Mouse (Mus musculus) MEL (cell line): ENCODE results near the gene Prcc. TPM values are rescaled to one million over a fixed set of nuclear protein-coding genes. Genes with fewer than 3 reads are reported as not detected.

Experiments used
- DNase-seq: peaks from one replicate; pipeline ENCODE4 v3.0.0; 2011; ENCODE audit warnings: low read depth, low spot score
- H3K27ac ChIP-seq: 2 replicates; pipeline ENCODE4 v1.5.1; 2012; ENCODE audit warnings: low read depth, mild to moderate bottlenecking, control low read depth, low read length, moderate library complexity; ENCODE audit not compliant: control insufficient read depth
- H3K27me3 ChIP-seq, 2 experiments: fragments of 150-350 bp in 1 of 2; sonication (generic) in 1 of 2; 2 replicates each; pipeline ENCODE4 v1.6.1; 2012; ENCODE audit warnings: low read length in 2 of 2, mild to moderate bottlenecking in 2 of 2, improper control_type of control experiment in 1 of 2, moderate library complexity in 1 of 2; ENCODE audit not compliant: insufficient read depth in 2 of 2, control insufficient read depth in 1 of 2
- H3K36me3 ChIP-seq, 2 experiments: 2 replicates each; pipeline ENCODE4 v1.6.1; 2012 to 2014; ENCODE audit warnings: low read length in 2 of 2, improper control_type of control experiment in 1 of 2, inconsistent platforms in 1 of 2, mild to moderate bottlenecking in 1 of 2; ENCODE audit not compliant: insufficient read depth in 2 of 2, control insufficient read depth in 1 of 2
- H3K4me1 ChIP-seq, 2 experiments: fragments of 150-350 bp in 1 of 2; sonication (generic) in 1 of 2; 2 replicates each; pipeline ENCODE4 v1.6.1; 2012; ENCODE audit warnings: low read length in 2 of 2, improper control_type of control experiment in 1 of 2, mild to moderate bottlenecking in 1 of 2; ENCODE audit not compliant: insufficient read depth in 2 of 2, control insufficient read depth in 1 of 2
- H3K4me3 ChIP-seq, 2 experiments: fragments of 150-350 bp in 1 of 2; sonication (generic) in 1 of 2; 2 replicates each; pipeline ENCODE4 v1.5.1; 2012; ENCODE audit warnings: low read depth in 2 of 2, low read length in 2 of 2, mild to moderate bottlenecking in 2 of 2, moderate library complexity in 2 of 2, control low read depth in 1 of 2, improper control_type of control experiment in 1 of 2; ENCODE audit not compliant: control insufficient read depth in 1 of 2, insufficient read depth in 1 of 2
- H3K79me2 ChIP-seq: 2 replicates; pipeline ENCODE4 v1.6.1; 2012; ENCODE audit warnings: mild to moderate bottlenecking, low read length, moderate library complexity; ENCODE audit not compliant: control insufficient read depth, poor library complexity, insufficient read depth
- H3K9ac ChIP-seq: 2 replicates; pipeline ENCODE4 v1.6.1; 2012; ENCODE audit warnings: low read depth, mild to moderate bottlenecking, control low read depth, low read length, moderate library complexity; ENCODE audit not compliant: control insufficient read depth, poor library complexity, severe bottlenecking
- H3K9me3 ChIP-seq: fragments of 150-350 bp; sonication (generic); replicated peaks from 2 replicates; pipeline ENCODE4 v1.6.1; 2012; ENCODE audit warnings: mild to moderate bottlenecking, low read length, improper control_type of control experiment, moderate library complexity; ENCODE audit not compliant: insufficient read depth
- CHD2 ChIP-seq: IDR thresholded peaks from 2 replicates; pipeline ENCODE4 v1.6.1; 2011; ENCODE audit warnings: low read length, improper control_type of control experiment
- ETS1 ChIP-seq: IDR thresholded peaks from 2 replicates; pipeline ENCODE4 v1.6.1; 2012; ENCODE audit warnings: low read depth, mild to moderate bottlenecking, inconsistent platforms, low read length, improper control_type of control experiment, moderate library complexity
- GABPA ChIP-seq: IDR thresholded peaks from 2 replicates; pipeline ENCODE4 v1.6.1; 2012; ENCODE audit warnings: low read depth, mild to moderate bottlenecking, inconsistent platforms, low read length, improper control_type of control experiment, moderate library complexity
- KAT2A ChIP-seq: conservative IDR thresholded peaks from 2 replicates; pipeline ENCODE4 v1.6.1; 2012; ENCODE audit warnings: low read depth, low read length, improper control_type of control experiment, inconsistent platforms
- MAZ ChIP-seq: IDR thresholded peaks from 2 replicates; pipeline ENCODE4 v1.6.1; 2012; ENCODE audit warnings: low read depth, mild to moderate bottlenecking, inconsistent platforms, low read length, improper control_type of control experiment
- MXI1 ChIP-seq: IDR thresholded peaks from 2 replicates; pipeline ENCODE4 v1.6.1; 2011; ENCODE audit warnings: mild to moderate bottlenecking, low read depth, low read length, improper control_type of control experiment
- NELFE ChIP-seq: IDR thresholded peaks from 2 replicates; pipeline ENCODE4 v1.6.1; 2011; ENCODE audit warnings: low read depth, low read length, improper control_type of control experiment
- NRF1 ChIP-seq: IDR thresholded peaks from 2 replicates; pipeline ENCODE4 v1.6.1; 2014; ENCODE audit warnings: low read depth, mild to moderate bottlenecking, inconsistent platforms, low read length, improper control_type of control experiment, moderate library complexity; ENCODE audit not compliant: poor library complexity, insufficient read depth, severe bottlenecking
- POLR2A ChIP-seq, 2 experiments: IDR thresholded peaks; 2 replicates each; pipeline ENCODE4 v1.6.1; 2011 to 2012; ENCODE audit warnings: low read length in 2 of 2, mild to moderate bottlenecking in 2 of 2, control low read depth in 1 of 2, improper control_type of control experiment in 1 of 2, low read depth in 1 of 2, moderate library complexity in 1 of 2; ENCODE audit not compliant: control insufficient read depth in 1 of 2, insufficient read depth in 1 of 2, poor library complexity in 1 of 2
- POLR2AphosphoS2 ChIP-seq: IDR thresholded peaks from 2 replicates; pipeline ENCODE4 v1.6.1; 2011; ENCODE audit warnings: low read length, improper control_type of control experiment
- POLR2AphosphoS5 ChIP-seq: IDR thresholded peaks from 2 replicates; pipeline ENCODE4 v1.6.1; 2012; ENCODE audit warnings: low read depth, borderline replicate concordance, mild to moderate bottlenecking, inconsistent platforms, low read length, moderate library complexity, mixed read lengths
- RAD21 ChIP-seq: IDR thresholded peaks from 2 replicates; pipeline ENCODE4 v1.6.1; 2011; ENCODE audit warnings: mild to moderate bottlenecking, low read depth, low read length, improper control_type of control experiment
- SMC3 ChIP-seq: IDR thresholded peaks from 2 replicates; pipeline ENCODE4 v1.6.1; 2011; ENCODE audit warnings: low read depth, low read length, improper control_type of control experiment
- TAL1 ChIP-seq: IDR thresholded peaks from 2 replicates; pipeline ENCODE4 v1.6.1; 2012; ENCODE audit warnings: mild to moderate bottlenecking, inconsistent platforms, low read length, moderate library complexity, mixed read lengths
- UBTF ChIP-seq: IDR thresholded peaks from 2 replicates; pipeline ENCODE4 v1.6.1; 2012; ENCODE audit warnings: low read depth, mild to moderate bottlenecking, inconsistent platforms, low read length, improper control_type of control experiment, moderate library complexity, borderline replicate concordance; ENCODE audit not compliant: insufficient read depth
- ZC3H11A ChIP-seq: IDR thresholded peaks from 2 replicates; pipeline ENCODE4 v1.6.1; 2012; ENCODE audit warnings: low read depth, mild to moderate bottlenecking, inconsistent platforms, low read length, improper control_type of control experiment
- ZNF384 ChIP-seq: IDR thresholded peaks from 2 replicates; pipeline ENCODE4 v1.6.1; 2012; ENCODE audit warnings: low read depth, mild to moderate bottlenecking, inconsistent platforms, low read length, improper control_type of control experiment
- polyA plus RNA-seq, 2 experiments: library from polyadenylated mRNA; stranded (reverse) in 1 of 2; unstranded in 1 of 2; fragments of >175 nt in 1 of 2; fragments of >200 nt in 1 of 2; gene quantifications; 2 replicates each; pipeline versions ENCODE4 v1.2.1 to v1.2.4; 2012; ENCODE audit warnings: low replicate concordance in 2 of 2, low read depth in 1 of 2; ENCODE audit not compliant: insufficient read length in 2 of 2, insufficient read depth in 1 of 2, missing spikeins in 1 of 2
- total RNA-seq: library from RNA; depleted of rRNA; stranded (reverse); fragments of 300-350 nt; gene quantifications from 2 replicates; pipeline ENCODE4 v1.2.3, GENCODE M21; 2012

Gene Prcc
- total and polyA plus RNA-seq, 3 experiments = 47.0 to 65.9 TPM; not detected in 1

DNA sequence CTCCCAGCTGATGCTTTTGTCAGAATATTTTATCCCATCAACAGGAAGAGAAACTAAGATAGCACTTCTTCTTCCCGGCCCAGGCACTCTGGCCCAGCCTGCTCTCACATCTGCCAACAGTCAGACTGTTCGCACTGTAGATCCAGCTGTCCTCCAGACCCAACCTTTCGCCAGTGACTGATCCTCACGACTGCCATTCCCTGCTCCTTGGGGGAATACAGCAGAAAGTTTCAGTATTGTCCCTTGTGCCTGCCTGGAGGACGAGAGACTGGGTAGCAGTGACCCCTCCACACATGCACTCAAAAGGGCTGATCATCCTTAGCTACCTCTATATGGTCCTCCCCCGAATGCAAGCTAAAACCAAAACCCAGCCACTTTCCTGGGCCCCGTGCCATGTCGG is 29.5 kb downstream of the Prcc start:
- Histone ChIP-seq H3K4me3 (no peak overlapping the region), H3K27ac (no peak overlapping the region), H3K9ac (no peak overlapping the region), H3K36me3 (peaks cover 0 to 6% of the 10 kb centered on the region in 2 experiments; a peak in 1 of 4 replicates), H3K4me1 (no peaks in the 10 kb centered on the region), H3K27me3 (no peaks in the 10 kb centered on the region), H3K79me2 (no peaks in the 10 kb centered on the region), H3K9me3 (no peaks in the 10 kb centered on the region)
- DNase-seq = no peak
- no peak for TF ChIP-seq ETS1
- no peak for TF ChIP-seq UBTF
- no peak for TF ChIP-seq NRF1
- no peak for TF ChIP-seq SMC3
- no peak for TF ChIP-seq MAZ
- TF ChIP-seq POLR2AphosphoS5 = no peak
- TF ChIP-seq KAT2A = no peak
- no peak for TF ChIP-seq POLR2AphosphoS2
- no peak for TF ChIP-seq MXI1
- TF ChIP-seq NELFE = no peak
- TF ChIP-seq RAD21 = no peak
- TF ChIP-seq CHD2 = no peak

GRCm38 (mm10) chr3:87854795-87855568 is 30.4 kb downstream of the Prcc start:
- H3K79me2 ChIP-seq = no peaks in the 10 kb centered on the region
- H3K9me3 ChIP-seq = no peaks in the 10 kb centered on the region

More at GRCm38 (mm10) chr3:87854795-87855568, 30.4 kb downstream of the Prcc start:
- no peaks in the 10 kb centered on the region for H3K4me1 ChIP-seq
- H3K27ac ChIP-seq = no peak overlapping the region
- no peaks in the 10 kb centered on the region for H3K27me3 ChIP-seq
- no peak overlapping the region for H3K4me3 ChIP-seq
- TF ChIP-seq ZNF384 = no peak
- TF ChIP-seq RAD21 = no peak
- TF ChIP-seq GABPA = no peak
- TF ChIP-seq NRF1 = no peak
- TF ChIP-seq MAZ = no peak
- TF ChIP-seq POLR2A (IDR thresholded peaks at IDR 0.05; ENCODE audit: control insufficient read depth in 1 of 2, insufficient read depth in 1 of 2, low read depth in 1 of 2, low read length in 2 of 2, poor library complexity in 1 of 2) = no peak
- no peak for TF ChIP-seq ZC3H11A
- no peak for TF ChIP-seq TAL1
- H3K9ac ChIP-seq = no peak overlapping the region
- H3K36me3 ChIP-seq = peaks cover 0 to 6% of the 10 kb centered on the region in 2 experiments; a peak in 1 of 4 replicates
- DNase-seq = no peak
